9 mouse cellular contexts compared by ENCODE assay signal in the genomic region with DNA sequence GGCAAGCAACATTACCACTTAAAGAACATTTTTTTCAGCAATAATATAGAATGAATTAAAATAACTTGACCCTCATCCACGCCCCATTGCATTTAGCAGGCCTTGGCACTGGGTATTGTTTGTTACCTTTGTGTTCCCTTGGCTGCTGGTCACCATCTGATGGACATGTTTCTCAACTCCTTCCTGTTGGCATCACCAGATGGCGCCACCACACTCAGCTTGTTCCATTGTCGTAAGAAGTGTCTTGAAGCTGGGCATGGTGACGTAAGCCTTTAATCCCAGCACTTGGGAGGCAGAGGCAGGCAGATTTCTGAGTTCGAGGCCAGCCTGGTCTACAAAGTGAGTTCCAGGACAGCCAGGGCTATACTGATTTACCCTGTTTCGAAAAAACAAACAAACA. TPM values are rescaled to one million over a fixed set of nuclear protein-coding genes. Genes with fewer than 3 reads are reported as not detected.
DNase-seq lines count a peak whose midpoint lies in the region; ATAC-seq and TF ChIP-seq lines count a peak whose summit lies in the region.
"Had no signal": no experiment of that assay in that cellular context is flagged by ENCODE, and none has a peak within 500 bp of the region (broad histone marks: within the 10 kb centered on the region; RNA-seq: fewer than 3 reads in every experiment).

No protein-coding gene starts in this region.

- no peak overlapping the region for H3K4me3 ChIP-seq in kidney, postnatal 0 days (replicated peaks; ENCODE audit: low read depth, low read length)
- no peak overlapping the region for H3K4me3 ChIP-seq in kidney, embryonic 15.5 days (replicated peaks)
- H3K4me3 ChIP-seq in G1E (ENCODE audit: low read depth, low read length): no peak overlapping the region
- no peak overlapping the region for H3K4me3 ChIP-seq in liver, postnatal 0 days (ENCODE audit: low read depth, low read length)
- H3K4me3 ChIP-seq in forebrain, embryonic 13.5 days: no peak overlapping the region
- H3K4me3 ChIP-seq: limb, embryonic 12.5 days had no signal

- peak; percentile 29 for DNase-seq in kidney, postnatal 0 days (ENCODE audit: low spot score)
- no peak for DNase-seq in G1E (ENCODE audit: low spot score)
- DNase-seq in adrenal gland, postnatal 36 days: peak; percentile 24 to 39
- DNase-seq in liver, postnatal 0 days: peak; percentile 50
- no peak for DNase-seq in spleen, adult 12 weeks (ENCODE audit: low spot score)

- TF ChIP-seq EP300 in liver, postnatal 0 days (IDR thresholded peaks at IDR 0.05; ENCODE audit: low read depth): no peak

- peak; percentile 66 for TF ChIP-seq CTCF in kidney, postnatal 0 days (IDR thresholded peaks at IDR 0.05; ENCODE audit: low read depth)
- TF ChIP-seq CTCF in G1E (IDR thresholded peaks at IDR 0.05; ENCODE audit: low read depth, low read length): no peak
- peak; percentile 63 for TF ChIP-seq CTCF in liver, postnatal 0 days (IDR thresholded peaks at IDR 0.05; ENCODE audit: low read depth)

- H3K9me3 ChIP-seq in kidney, postnatal 0 days (replicated peaks; ENCODE audit: low read length): no peaks in the 10 kb centered on the region; the same call in 1 of the 2 replicates
- 0 out of 2 replicates have a peak, but pooled peaks cover 3% of the 10 kb centered on the region for H3K9me3 ChIP-seq in kidney, embryonic 15.5 days (replicated peaks)
- H3K9me3 ChIP-seq in G1E (replicated peaks): no peaks in the 10 kb centered on the region
- H3K9me3 ChIP-seq in liver, postnatal 0 days (ENCODE audit: low read length): no peaks in the 10 kb centered on the region; the same call in 1 of the 2 replicates
- H3K9me3 ChIP-seq in forebrain, embryonic 13.5 days (replicated peaks): peaks cover 4% of the 10 kb centered on the region; the same call in 1 of the 2 replicates

- H3K9ac ChIP-seq in kidney, postnatal 0 days (ENCODE audit: low read depth, low read length): no peak overlapping the region
- H3K9ac ChIP-seq in kidney, embryonic 15.5 days: no peak overlapping the region
- H3K9ac ChIP-seq in liver, postnatal 0 days (replicated peaks): no peak overlapping the region
- no peak overlapping the region for H3K9ac ChIP-seq in forebrain, embryonic 13.5 days
- H3K9ac ChIP-seq: limb, embryonic 12.5 days had no signal

- H3K36me3 ChIP-seq in kidney, postnatal 0 days (ENCODE audit: insufficient read depth, low read length): no peaks in the 10 kb centered on the region
- H3K36me3 ChIP-seq in kidney, embryonic 15.5 days: no peaks in the 10 kb centered on the region
- no peaks in the 10 kb centered on the region for H3K36me3 ChIP-seq in G1E (replicated peaks)
- H3K36me3 ChIP-seq in liver, postnatal 0 days (replicated peaks; ENCODE audit: insufficient read depth, low read length): no peaks in the 10 kb centered on the region
- H3K36me3 ChIP-seq in forebrain, embryonic 13.5 days (ENCODE audit: poor library complexity, severe bottlenecking): no peaks in the 10 kb centered on the region
- H3K36me3 ChIP-seq: limb, embryonic 12.5 days had no signal

- no peaks in the 10 kb centered on the region for H3K4me1 ChIP-seq in kidney, postnatal 0 days (replicated peaks; ENCODE audit: insufficient read depth, low read length)
- H3K4me1 ChIP-seq in kidney, embryonic 15.5 days: no peaks in the 10 kb centered on the region
- peaks cover 2% of the 10 kb centered on the region; the same call in 1 of the 2 replicates for H3K4me1 ChIP-seq in G1E (ENCODE audit: insufficient read depth, low read depth, low read length)
- no peaks in the 10 kb centered on the region for H3K4me1 ChIP-seq in liver, postnatal 0 days (ENCODE audit: insufficient read depth)
- H3K4me1 ChIP-seq in forebrain, embryonic 13.5 days: no peaks in the 10 kb centered on the region
- H3K4me1 ChIP-seq: limb, embryonic 12.5 days had no signal

- no peaks in the 10 kb centered on the region for H3K27me3 ChIP-seq in kidney, postnatal 0 days (ENCODE audit: insufficient read depth, low read length)
- H3K27me3 ChIP-seq in kidney, embryonic 15.5 days: no peaks in the 10 kb centered on the region
- H3K27me3 ChIP-seq in G1E (ENCODE audit: insufficient read depth, low read length): peaks cover 8% of the 10 kb centered on the region; the same call in 1 of the 2 replicates
- no peaks in the 10 kb centered on the region for H3K27me3 ChIP-seq in liver, postnatal 0 days (ENCODE audit: insufficient read depth, low read length)
- no peaks in the 10 kb centered on the region for H3K27me3 ChIP-seq in forebrain, embryonic 13.5 days
- H3K27me3 ChIP-seq: limb, embryonic 12.5 days had no signal

- ATAC-seq in kidney, postnatal 0 days (replicated peaks; ENCODE audit: low FRiP score, low read depth): no peak
- no peak for ATAC-seq in kidney, embryonic 15.5 days (replicated peaks; ENCODE audit: low FRiP score)
- ATAC-seq in G1E (ENCODE audit: extremely low read depth, insufficient number of reproducible peaks, low FRiP score, poor library complexity, severe bottlenecking): peak; percentile 40; the same call in 1 of the 2 replicates
- no peak for ATAC-seq in liver, postnatal 0 days
- ATAC-seq in erythroid progenitor cell, adult 5-6 weeks (replicated peaks; ENCODE audit: low FRiP score, poor library complexity, severe bottlenecking): no peak
- ATAC-seq in forebrain, embryonic 13.5 days: no peak

- H3K27ac ChIP-seq in kidney, postnatal 0 days: no peak overlapping the region
- no peak overlapping the region for H3K27ac ChIP-seq in kidney, embryonic 15.5 days
- no peak overlapping the region for H3K27ac ChIP-seq in liver, postnatal 0 days (ENCODE audit: low read depth)
- H3K27ac ChIP-seq in forebrain, embryonic 13.5 days: no peak overlapping the region
- H3K27ac ChIP-seq: limb, embryonic 12.5 days had no signal

- no peak overlapping the region for H3K4me2 ChIP-seq in kidney, postnatal 0 days (ENCODE audit: low read length)
- H3K4me2 ChIP-seq in kidney, embryonic 15.5 days: no peak overlapping the region
- no peak overlapping the region for H3K4me2 ChIP-seq in liver, postnatal 0 days (ENCODE audit: low read depth, low read length)
- H3K4me2 ChIP-seq in forebrain, embryonic 13.5 days: no peak overlapping the region
- H3K4me2 ChIP-seq: limb, embryonic 12.5 days had no signal

- 80% methylated on average over 6 of the region's 6 CpGs for WGBS in kidney, postnatal 0 days
- 82% methylated on average over 6 of the region's 6 CpGs for WGBS in kidney, embryonic 15.5 days
- WGBS in liver, postnatal 0 days (ENCODE audit: insufficient replicate concordance): 59% methylated on average over 6 of the region's 6 CpGs
- 83% methylated on average over 6 of the region's 6 CpGs for WGBS in forebrain, embryonic 13.5 days

RNA-seq across cellular contexts. Expression of gene Rdh19, which starts 24.3 kb away (rescaled TPM):
- 11.4 and 12.6 TPM in 2 replicates for polyA plus RNA-seq in kidney, postnatal 0 days (2015; fragmentation: Nextera tagmentation; extraction: Ambion mirVana)
- polyA plus RNA-seq in kidney, embryonic 15.5 days (2015; fragmentation: Nextera tagmentation; extraction: Ambion mirVana): 2.0 TPM in 2 replicates
- not detected in 2 replicates for total RNA-seq in G1E (2014; fragmentation: Nextera tagmentation)
- total RNA-seq in G1E (2017): 0.11 TPM in 1 of 2 replicates, not detected in the other
- polyA plus RNA-seq in G1E (2012): not detected in 2 replicates
- total RNA-seq in adrenal gland, postnatal 36 days (2021): under 1 TPM in 1 of 2 experiments, not detected in 1; 0.23 TPM
- polyA plus RNA-seq in liver, postnatal 0 days (2015; fragmentation: Nextera tagmentation; extraction: Ambion mirVana): not detected in 2 replicates
- total RNA-seq in erythroid progenitor cell, adult 5-6 weeks (2015; ENCODE audit: low replicate concordance): not detected in 2 replicates
- total RNA-seq in erythroid progenitor cell, adult 5-6 weeks (2017; ENCODE audit: low replicate concordance): not detected in 2 replicates
- polyA plus RNA-seq in forebrain, embryonic 13.5 days (2015; fragmentation: Nextera tagmentation; extraction: Ambion mirVana): not detected in 2 replicates
- polyA plus RNA-seq: limb, embryonic 12.5 days had no signal

RNA-seq across cellular contexts. Expression of gene Rdh16, which starts 24.4 kb away (rescaled TPM):
- polyA plus RNA-seq in kidney, postnatal 0 days (2015; fragmentation: Nextera tagmentation; extraction: Ambion mirVana): 12.7 and 13.1 TPM in 2 replicates
- 0.36 and 0.45 TPM in 2 replicates for polyA plus RNA-seq in kidney, embryonic 15.5 days (2015; fragmentation: Nextera tagmentation; extraction: Ambion mirVana)
- total RNA-seq in G1E (2014; fragmentation: Nextera tagmentation): not detected in 2 replicates
- 0.06 and 0.16 TPM in 2 replicates for total RNA-seq in G1E (2017)
- polyA plus RNA-seq in G1E (2012): not detected in 2 replicates
- under 1 TPM; 0.43 to 0.53 TPM for total RNA-seq in adrenal gland, postnatal 36 days (2021)
- polyA plus RNA-seq in liver, postnatal 0 days (2015; fragmentation: Nextera tagmentation; extraction: Ambion mirVana): 0.59 and 0.70 TPM in 2 replicates
- total RNA-seq in erythroid progenitor cell, adult 5-6 weeks (2015; ENCODE audit: low replicate concordance): not detected in 2 replicates
- not detected in 2 replicates for total RNA-seq in erythroid progenitor cell, adult 5-6 weeks (2017; ENCODE audit: low replicate concordance)
- polyA plus RNA-seq in forebrain, embryonic 13.5 days (2015; fragmentation: Nextera tagmentation; extraction: Ambion mirVana): 0.05 TPM in 1 of 2 replicates, not detected in the other
- polyA plus RNA-seq: limb, embryonic 12.5 days had no signal

RNA-seq across cellular contexts. Expression of gene Rdh16f2, which starts 40.9 kb away (rescaled TPM):
- 2.1 and 2.3 TPM in 2 replicates for polyA plus RNA-seq in kidney, postnatal 0 days (2015; fragmentation: Nextera tagmentation; extraction: Ambion mirVana)
- polyA plus RNA-seq in kidney, embryonic 15.5 days (2015; fragmentation: Nextera tagmentation; extraction: Ambion mirVana): 0.64 and 0.72 TPM in 2 replicates
- total RNA-seq in G1E (2014; fragmentation: Nextera tagmentation) (0.97 TPM in 1 of 2 replicates, not detected in the other), G1E (2017) (0.23 and 0.87 TPM in 2 replicates)
- polyA plus RNA-seq in G1E (2012): 0.07 TPM in 1 of 2 replicates, not detected in the other
- not detected for total RNA-seq in adrenal gland, postnatal 36 days (2021)
- 4.2 and 4.6 TPM in 2 replicates for polyA plus RNA-seq in liver, postnatal 0 days (2015; fragmentation: Nextera tagmentation; extraction: Ambion mirVana)
- not detected in 2 replicates for total RNA-seq in erythroid progenitor cell, adult 5-6 weeks (2015; ENCODE audit: low replicate concordance)
- not detected in 2 replicates for total RNA-seq in erythroid progenitor cell, adult 5-6 weeks (2017; ENCODE audit: low replicate concordance)
- not detected in 2 replicates for polyA plus RNA-seq in forebrain, embryonic 13.5 days (2015; fragmentation: Nextera tagmentation; extraction: Ambion mirVana)
- polyA plus RNA-seq: limb, embryonic 12.5 days had no signal

RNA-seq across cellular contexts. Expression of gene Rdh9, which starts 49.2 kb away (rescaled TPM):
- not detected in 2 replicates for polyA plus RNA-seq in kidney, postnatal 0 days (2015; fragmentation: Nextera tagmentation; extraction: Ambion mirVana)
- 0.19 TPM in 1 of 2 replicates, not detected in the other for polyA plus RNA-seq in kidney, embryonic 15.5 days (2015; fragmentation: Nextera tagmentation; extraction: Ambion mirVana)
- total RNA-seq in G1E (2014; fragmentation: Nextera tagmentation) (not detected in 2 replicates), G1E (2017) (0.16 and 0.29 TPM in 2 replicates)
- polyA plus RNA-seq in G1E (2012): not detected in 2 replicates
- total RNA-seq in adrenal gland, postnatal 36 days (2021): under 1 TPM in 1 of 2 experiments, not detected in 1; 0.36 TPM
- 15.7 and 16.7 TPM in 2 replicates for polyA plus RNA-seq in liver, postnatal 0 days (2015; fragmentation: Nextera tagmentation; extraction: Ambion mirVana)
- not detected in 2 replicates for total RNA-seq in erythroid progenitor cell, adult 5-6 weeks (2015; ENCODE audit: low replicate concordance)
- total RNA-seq in erythroid progenitor cell, adult 5-6 weeks (2017; ENCODE audit: low replicate concordance): not detected in 2 replicates
- 0.13 and 0.17 TPM in 2 replicates for polyA plus RNA-seq in forebrain, embryonic 13.5 days (2015; fragmentation: Nextera tagmentation; extraction: Ambion mirVana)
- polyA plus RNA-seq: limb, embryonic 12.5 days had no signal

Comparison
In these comparisons a context has a peak if more than half of its experiments do, and no peak if none do; other contexts are left out.
1. DNase-seq: peak in kidney, postnatal 0 days (single experiment), adrenal gland, postnatal 36 days (2 of 2) and liver, postnatal 0 days (single experiment); none in G1E (single experiment) and spleen, adult 12 weeks (single experiment).